Mouse (Mus musculus): ENCODE data around the gene Cyp4a12b.
"Not testable (repeated sequence)": the region's sequence is repeated elsewhere in the genome, so short reads cannot be mapped to it uniquely, and the experiment has no call there.

DNA sequence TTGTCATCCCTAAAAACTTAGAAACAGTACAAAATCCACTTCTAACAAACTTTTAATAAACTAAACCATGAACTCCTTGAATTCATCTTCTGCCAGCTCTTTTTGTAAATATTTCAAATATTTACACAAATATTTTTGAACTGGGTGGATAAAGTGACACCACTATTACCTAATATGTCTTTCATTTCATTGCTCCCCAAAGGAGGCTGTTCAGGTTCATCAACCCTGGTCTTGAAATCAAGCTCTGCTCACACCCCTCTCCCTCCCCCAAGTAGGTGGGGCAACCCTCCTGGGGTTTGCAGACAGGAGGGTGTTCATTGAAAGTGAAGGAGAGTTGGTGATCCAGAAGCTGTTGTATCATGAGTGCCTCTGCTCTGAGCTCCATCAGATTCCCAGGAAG is at the start of gene Cyp4a12b:
- not testable (repeated sequence) for TF ChIP-seq POLR2A (IDR thresholded peaks at IDR 0.05; ENCODE audit: low read depth, low read length); CTCF (IDR thresholded peaks at IDR 0.05; ENCODE audit: extremely low read depth, insufficient read depth, insufficient read length, insufficient replicate concordance)

Data from spleen, adult 2 months (tissue).